Mouse (Mus musculus) lung, embryonic 16.5 days (tissue): Measurements from ENCODE around the gene Mcub. TPM values are rescaled to one million over a fixed set of nuclear protein-coding genes. Genes with fewer than 3 reads are reported as not detected.

Experiments used
- ATAC-seq: fragments of 200-750 bp; cut with Nextera tagmentation; 2 replicates; pipeline ENCODE4 v1.8.0; 2017; ENCODE audit warnings: low read depth, mild to moderate bottlenecking, moderate library complexity
- H3K27ac ChIP-seq: fragments of 300-500 bp; sonication (generic); 2 replicates; pipeline ENCODE4 v1.5.1; 2014; ENCODE audit warnings: mild to moderate bottlenecking, control low read depth, low read length
- H3K27me3 ChIP-seq: fragments of 300-500 bp; sonication (generic); 2 replicates; pipeline ENCODE4 v1.6.1; 2014; ENCODE audit warnings: low read depth, low read length, mixed read lengths; ENCODE audit not compliant: control insufficient read depth, insufficient read depth
- H3K36me3 ChIP-seq: fragments of 300-500 bp; sonication (generic); 2 replicates; pipeline ENCODE4 v1.6.1; 2014; ENCODE audit warnings: low read length; ENCODE audit not compliant: control insufficient read depth, insufficient read depth
- H3K4me1 ChIP-seq: fragments of 300-500 bp; sonication (generic); replicated peaks from 2 replicates; pipeline ENCODE4 v1.6.1; 2014; ENCODE audit warnings: low read length, mixed read lengths; ENCODE audit not compliant: control insufficient read depth, insufficient read depth
- H3K4me2 ChIP-seq: fragments of 300-500 bp; sonication (generic); 2 replicates; pipeline ENCODE4 v1.6.1; 2014; ENCODE audit warnings: low read depth, low read length, control low read depth
- H3K4me3 ChIP-seq: fragments of 300-500 bp; sonication (generic); 2 replicates; pipeline ENCODE4 v1.5.1; 2014; ENCODE audit warnings: mild to moderate bottlenecking, low read length, control low read depth
- H3K9ac ChIP-seq: fragments of 300-500 bp; sonication (generic); 2 replicates; pipeline ENCODE4 v1.6.1; 2014; ENCODE audit warnings: low read length, control low read depth
- H3K9me3 ChIP-seq: fragments of 300-500 bp; sonication (generic); 2 replicates; pipeline ENCODE4 v1.6.1; 2016; ENCODE audit warnings: low read length; ENCODE audit not compliant: control insufficient read depth
- WGBS: fragments of 180-500 bp; shearing (Covaris S2); extraction: QIAGEN DNeasy Blood & Tissue Kit; methylation state at CpG from one replicate; pipeline ENCODE4 v1.1.7; 2014; 5-methylcytosine and 5-hydroxymethylcytosine counted together
- polyA plus RNA-seq: library from polyadenylated mRNA; unstranded; fragments of >200 nt; fragmentation: Nextera tagmentation; extraction: Ambion mirVana; gene quantifications from 2 replicates; pipeline ENCODE4 v1.2.1, GENCODE M21; 2015

Gene Mcub
- 4.6 and 6.7 TPM in 2 replicates for polyA plus RNA-seq

DNA sequence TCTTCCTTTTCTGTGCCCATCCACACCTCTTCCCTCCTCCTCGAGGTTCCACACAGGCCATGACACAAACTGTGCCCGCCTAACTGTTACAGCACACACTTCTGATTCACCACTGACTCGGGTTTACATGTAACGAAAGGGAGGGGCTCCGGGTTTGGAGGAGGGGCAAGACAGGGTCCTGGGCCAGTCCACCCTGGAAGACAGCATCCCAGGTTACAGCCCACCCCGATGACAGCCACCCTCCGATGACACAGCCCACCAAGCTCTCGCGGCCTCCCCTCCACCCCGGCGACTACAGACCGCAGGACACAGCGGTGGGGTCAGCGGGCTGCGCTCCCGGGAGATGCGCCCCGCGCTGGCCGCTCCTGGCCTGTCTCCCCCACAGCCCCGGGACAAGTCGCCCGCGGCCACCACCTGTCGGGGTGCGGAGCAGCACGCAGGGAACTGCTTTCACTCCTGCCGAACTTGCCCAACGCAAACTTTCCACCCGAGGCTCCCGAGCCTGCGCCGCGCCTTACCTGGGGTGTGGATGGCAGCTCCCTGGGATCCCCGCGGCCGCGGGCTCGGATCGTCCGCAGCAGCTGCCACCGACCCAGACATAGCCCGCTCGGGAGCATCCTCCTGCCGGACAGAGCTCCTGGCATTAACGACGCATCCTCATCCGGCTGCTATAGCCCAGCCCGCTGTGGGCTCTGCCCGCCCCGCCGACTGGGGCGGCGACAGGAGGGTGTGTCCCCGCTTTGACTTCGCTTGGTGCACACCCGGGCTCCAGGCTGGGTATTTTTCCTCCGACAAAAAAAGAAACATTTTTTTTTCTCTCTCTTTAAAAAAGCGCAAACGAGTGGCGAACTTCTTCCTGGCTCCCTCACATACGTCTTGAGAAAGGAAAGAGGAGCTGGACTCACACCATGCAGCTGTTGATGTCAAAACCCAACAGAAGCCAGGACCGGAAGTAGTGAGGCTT is at the start of gene Mcub:
Mcub (minus strand) TSS at position 775 of the 964 bp plus-strand sequence.
- WGBS: under 1% methylated on average over 63 of the region's 63 CpGs
- H3K9me3 ChIP-seq: no peaks in the 10 kb centered on the region

DNA sequence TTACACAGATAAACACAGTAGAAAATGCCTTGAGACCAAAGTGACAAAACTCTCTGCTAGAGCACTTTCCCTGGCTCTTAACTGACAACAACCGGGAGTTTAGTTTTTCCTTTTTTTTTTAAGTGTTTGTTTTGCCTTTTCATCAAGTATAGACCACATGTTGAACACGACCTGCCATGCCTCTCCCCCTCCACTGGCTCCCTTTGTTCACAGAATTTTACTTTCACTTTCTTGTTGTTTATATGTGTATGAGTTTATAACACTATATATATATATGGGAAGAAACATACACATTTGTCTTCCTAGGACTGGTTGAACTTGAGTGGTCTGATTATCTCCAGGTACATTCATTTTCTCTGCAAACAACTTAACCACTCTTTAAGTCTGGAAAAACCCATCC is 42.9 kb upstream of the Mcub start:
- 55% methylated on average over 2 of the region's 2 CpGs for WGBS
- H3K4me1 ChIP-seq: no peaks in the 10 kb centered on the region
- H3K4me2 ChIP-seq: no peak overlapping the region
- peaks cover 10% of the 10 kb centered on the region for H3K36me3 ChIP-seq
- ATAC-seq: no peak
- no peak overlapping the region for H3K9ac ChIP-seq
- no peak overlapping the region for H3K27ac ChIP-seq
- H3K9me3 ChIP-seq: no peaks in the 10 kb centered on the region
- H3K4me3 ChIP-seq: no peak overlapping the region
- H3K27me3 ChIP-seq: no peaks in the 10 kb centered on the region

More for the DNA sequence above, at the start of gene Mcub:
- ATAC-seq: peak; percentile 88
- H3K4me3 ChIP-seq: peak within 1 kb of the TSS; percentile 69
- H3K27me3 ChIP-seq: peaks cover 12% of the 10 kb centered on the region; the same call in 1 of the 2 replicates
- no peak within 1 kb of the TSS for H3K27ac ChIP-seq
- H3K9ac ChIP-seq: peak within 1 kb of the TSS; percentile 66
- peak within 1 kb of the TSS; percentile 99 for H3K4me2 ChIP-seq
- no peaks in the 10 kb centered on the region for H3K36me3 ChIP-seq
- peaks cover 18% of the 10 kb centered on the region for H3K4me1 ChIP-seq

DNA sequence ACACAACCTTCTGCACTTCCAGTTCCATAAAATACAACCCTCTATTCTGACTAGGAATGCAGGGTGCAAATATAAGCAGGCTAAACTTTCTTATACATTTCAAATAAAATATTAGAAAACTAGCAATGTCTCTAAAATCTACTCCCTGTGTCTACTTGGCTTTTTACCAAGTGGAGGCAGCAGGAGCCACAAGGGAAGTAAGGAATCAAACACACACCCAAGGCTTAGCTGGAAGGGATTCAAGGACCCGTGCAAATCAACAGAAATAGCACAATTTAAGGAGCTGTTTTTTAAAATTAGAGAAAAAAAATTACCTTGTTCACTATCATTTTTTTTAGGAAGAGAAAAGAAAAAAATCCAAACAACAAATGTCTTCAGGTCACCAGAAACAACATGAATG is 41.2 kb upstream of the Mcub start:
- Histone ChIP-seq H3K4me1 (no peaks in the 10 kb centered on the region), H3K36me3 (peaks cover 20% of the 10 kb centered on the region), H3K9ac (no peak overlapping the region), H3K27ac (no peak overlapping the region), H3K4me3 (no peak overlapping the region), H3K9me3 (no peaks in the 10 kb centered on the region), H3K27me3 (no peaks in the 10 kb centered on the region), H3K4me2 (no peak overlapping the region)
- 51% methylated on average over 1 of the region's 1 CpGs for WGBS
- no peak for ATAC-seq

DNA sequence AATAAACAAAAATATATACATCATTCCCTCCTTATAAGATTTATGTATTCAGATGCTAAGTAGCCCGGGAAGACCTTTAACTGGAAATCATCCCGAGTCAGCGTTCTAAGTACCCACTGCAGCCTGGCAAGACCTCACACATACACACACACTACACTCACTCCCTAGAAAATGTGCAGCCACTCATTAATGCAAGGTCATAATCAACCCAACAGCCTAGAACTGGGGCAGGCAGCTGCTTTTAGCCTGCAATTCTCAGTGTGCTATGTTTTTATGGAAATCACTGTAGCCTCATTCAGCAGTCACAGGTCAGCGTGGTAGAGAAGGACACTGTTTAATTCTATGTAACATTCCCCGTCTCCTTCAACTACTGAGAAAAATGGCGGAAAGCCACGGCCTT is 36.1 kb upstream of the Mcub start:
- no peak for ATAC-seq
- H3K36me3 ChIP-seq: peaks cover 40% of the 10 kb centered on the region

GRCm38 (mm10) chr3:130000926-130001325 is 30.9 kb upstream of the Mcub start:
- no peaks in the 10 kb centered on the region for H3K27me3 ChIP-seq
- no peak overlapping the region for H3K9ac ChIP-seq
- H3K4me3 ChIP-seq: no peak overlapping the region
- WGBS: 89% methylated on average over 11 of the region's 11 CpGs
- no peak overlapping the region for H3K4me2 ChIP-seq
- no peaks in the 10 kb centered on the region for H3K9me3 ChIP-seq
- no peak overlapping the region for H3K27ac ChIP-seq
- no peak for ATAC-seq
- H3K4me1 ChIP-seq: no peaks in the 10 kb centered on the region
- H3K36me3 ChIP-seq: peaks cover 46% of the 10 kb centered on the region

More for the DNA sequence above, 36.1 kb upstream of the Mcub start:
- Histone ChIP-seq H3K4me3 (no peak overlapping the region), H3K4me2 (no peak overlapping the region), H3K27me3 (no peaks in the 10 kb centered on the region), H3K4me1 (no peaks in the 10 kb centered on the region), H3K9ac (no peak overlapping the region), H3K27ac (no peak overlapping the region), H3K9me3 (no peaks in the 10 kb centered on the region)
- WGBS: 87% methylated on average over 7 of the region's 7 CpGs

DNA sequence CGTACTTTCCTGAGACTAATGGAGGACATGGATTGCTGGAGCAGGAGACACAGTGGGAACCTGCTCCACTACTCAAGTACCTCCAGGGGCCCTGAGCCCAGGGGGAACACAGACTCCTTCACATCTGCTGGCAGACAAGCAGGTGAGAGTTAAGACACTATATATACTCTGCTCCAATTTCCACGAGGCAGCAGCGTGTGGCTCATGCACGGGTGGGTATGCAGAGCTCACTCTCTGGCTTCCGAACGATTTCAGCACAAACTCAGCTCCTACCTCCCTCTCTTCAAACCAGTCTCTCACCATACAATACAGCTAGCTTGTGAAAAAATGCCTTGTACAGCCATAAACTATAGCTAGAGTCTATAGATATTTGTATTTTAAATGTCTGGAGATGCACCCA is 28.5 kb upstream of the Mcub start:
- H3K4me2 ChIP-seq: no peak overlapping the region
- no peaks in the 10 kb centered on the region for H3K9me3 ChIP-seq
- H3K36me3 ChIP-seq: peaks cover 54% of the 10 kb centered on the region
- H3K27ac ChIP-seq: no peak overlapping the region
- no peaks in the 10 kb centered on the region for H3K27me3 ChIP-seq
- 85% methylated on average over 6 of the region's 6 CpGs for WGBS
- no peak overlapping the region for H3K9ac ChIP-seq
- ATAC-seq: no peak
- H3K4me1 ChIP-seq: no peaks in the 10 kb centered on the region
- no peak overlapping the region for H3K4me3 ChIP-seq

DNA sequence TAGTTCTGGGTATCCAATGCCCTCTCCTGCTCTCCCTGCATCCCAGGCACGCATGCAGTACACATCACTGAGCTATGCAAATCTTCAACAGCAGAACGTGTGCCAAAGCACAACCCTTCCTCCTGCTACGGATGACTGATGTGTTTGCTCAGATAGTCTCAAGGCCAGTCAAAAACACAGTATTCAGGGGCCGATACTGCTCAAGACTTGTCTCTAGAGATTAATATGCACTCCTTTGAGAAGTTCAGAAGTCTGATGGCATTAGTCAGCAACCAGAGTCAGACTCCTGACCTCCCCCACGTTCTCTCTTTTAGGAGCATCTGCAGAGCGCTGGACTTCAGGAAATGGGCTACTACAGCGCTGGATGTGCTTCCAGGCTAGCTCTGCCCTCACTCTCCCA is 28.0 kb upstream of the Mcub start:
- no peak for ATAC-seq
- no peaks in the 10 kb centered on the region for H3K4me1 ChIP-seq
- no peak overlapping the region for H3K9ac ChIP-seq
- H3K4me2 ChIP-seq: no peak overlapping the region
- H3K27me3 ChIP-seq: no peaks in the 10 kb centered on the region
- H3K9me3 ChIP-seq: no peaks in the 10 kb centered on the region
- peaks cover 58% of the 10 kb centered on the region for H3K36me3 ChIP-seq
- H3K4me3 ChIP-seq: no peak overlapping the region
- WGBS: 70% methylated on average over 7 of the region's 7 CpGs
- no peak overlapping the region for H3K27ac ChIP-seq

GRCm38 (mm10) chr3:129997324-129997723 is 27.3 kb upstream of the Mcub start:
- Histone ChIP-seq H3K36me3 (peaks cover 54% of the 10 kb centered on the region), H3K4me2 (no peak overlapping the region), H3K9me3 (no peaks in the 10 kb centered on the region), H3K4me1 (no peaks in the 10 kb centered on the region), H3K27ac (no peak overlapping the region), H3K4me3 (no peak overlapping the region), H3K9ac (no peak overlapping the region), H3K27me3 (no peaks in the 10 kb centered on the region)
- 63% methylated on average over 3 of the region's 3 CpGs for WGBS
- no peak for ATAC-seq

DNA sequence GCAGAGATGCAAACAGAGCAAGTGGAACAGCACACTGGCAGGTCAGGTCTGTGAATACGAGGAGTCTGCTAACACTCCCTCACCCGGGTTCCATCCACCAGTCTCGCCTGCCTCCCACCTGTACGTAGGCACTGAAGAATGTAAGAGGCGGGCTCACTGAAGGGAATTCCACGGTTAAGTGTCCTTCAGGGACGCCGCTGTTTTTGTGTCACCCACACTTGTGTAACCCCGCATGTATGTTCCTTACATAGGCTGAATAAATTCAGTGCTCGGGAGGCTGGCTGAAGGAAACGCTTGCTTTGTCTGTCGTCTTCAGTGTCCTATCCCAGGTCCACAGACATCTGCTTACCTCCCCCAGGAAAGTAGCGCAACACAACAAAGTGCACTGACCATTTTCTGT is 17.3 kb upstream of the Mcub start:
- 79% methylated on average over 13 of the region's 13 CpGs for WGBS
- no peak overlapping the region for H3K4me2 ChIP-seq
- no peak overlapping the region for H3K27ac ChIP-seq
- peaks cover 64% of the 10 kb centered on the region for H3K36me3 ChIP-seq
- H3K9ac ChIP-seq: no peak overlapping the region
- no peak overlapping the region for H3K4me3 ChIP-seq
- no peaks in the 10 kb centered on the region for H3K4me1 ChIP-seq
- H3K27me3 ChIP-seq: no peaks in the 10 kb centered on the region
- peak; percentile 49 for ATAC-seq
- H3K9me3 ChIP-seq: no peaks in the 10 kb centered on the region
